Mouse (Mus musculus) liver, adult 2 months (tissue): ENCODE data around the gene Ephb4. TPM values are rescaled to one million over a fixed set of nuclear protein-coding genes. Genes with fewer than 3 reads are reported as not detected.

Experiments used
- DNase-seq: peaks from one replicate; pipeline ENCODE4 v3.0.0-alpha.2; 2011; ENCODE audit warnings: low read depth, low spot score; ENCODE audit errors: extremely low read depth
- H3K27ac ChIP-seq: fragments of 200-500 bp; replicated peaks from 2 replicates; pipeline ENCODE4 v1.5.1; 2012; ENCODE audit warnings: low read depth, mild to moderate bottlenecking, control low read depth, inconsistent platforms, low read length; ENCODE audit not compliant: insufficient read depth
- H3K27me3 ChIP-seq: fragments of 200-500 bp; 2 replicates; pipeline ENCODE4 v1.6.1; 2012; ENCODE audit warnings: mild to moderate bottlenecking, moderate library complexity, low read length, inconsistent platforms; ENCODE audit not compliant: control insufficient read depth, insufficient read depth
- H3K36me3 ChIP-seq: fragments of 200-500 bp; 2 replicates; pipeline ENCODE4 v1.6.1; 2012; ENCODE audit warnings: low read length, inconsistent platforms; ENCODE audit not compliant: control insufficient read depth, insufficient read depth
- H3K4me1 ChIP-seq: fragments of 200-500 bp; 2 replicates; pipeline ENCODE4 v1.6.1; 2011; ENCODE audit warnings: low read length; ENCODE audit not compliant: control insufficient read depth, insufficient read depth
- H3K4me3 ChIP-seq: fragments of 200-500 bp; 2 replicates; pipeline ENCODE4 v1.5.1; 2011; ENCODE audit warnings: low read depth, mild to moderate bottlenecking, control low read depth, low read length, moderate library complexity; ENCODE audit not compliant: insufficient read depth
- H3K79me2 ChIP-seq: fragments of 200-500 bp; 2 replicates; pipeline ENCODE4 v1.6.1; 2012; ENCODE audit warnings: inconsistent platforms, mild to moderate bottlenecking, low read length, moderate library complexity; ENCODE audit not compliant: control insufficient read depth, insufficient read depth
- H3K9ac ChIP-seq: fragments of 200-500 bp; 2 replicates; pipeline ENCODE4 v1.6.1; 2012; ENCODE audit warnings: low read depth, mild to moderate bottlenecking, control low read depth, inconsistent platforms, low read length
- CTCF ChIP-seq: fragments of 200-500 bp; IDR thresholded peaks from 2 replicates; pipeline ENCODE4 v1.5.1; 2011; ENCODE audit warnings: low read depth, low read length, control low read depth
- POLR2A ChIP-seq: fragments of 200-500 bp; IDR thresholded peaks from 2 replicates; pipeline ENCODE4 v1.6.1; 2011; ENCODE audit warnings: low read length, control low read depth; ENCODE audit not compliant: insufficient read depth; ENCODE audit errors: extremely low read depth
- WGBS: fragments of 180-500 bp; shearing (Covaris S2); methylation state at CpG from one replicate; pipeline ENCODE4 v1.1.7; 2018; 5-methylcytosine and 5-hydroxymethylcytosine counted together
- polyA plus RNA-seq: library from polyadenylated mRNA; depleted of rRNA; stranded (reverse); fragments of >200 nt; gene quantifications from 2 replicates; pipeline ENCODE4 v1.2.3, GENCODE M21; 2012
- total RNA-seq: library from RNA; depleted of rRNA; stranded (reverse); fragments of >200 nt; gene quantifications from 2 replicates; pipeline ENCODE4 v1.2.3, GENCODE M21; 2014

Gene Ephb4
- total and polyA plus RNA-seq, 2 experiments: 10.8 to 14.1 TPM

DNA sequence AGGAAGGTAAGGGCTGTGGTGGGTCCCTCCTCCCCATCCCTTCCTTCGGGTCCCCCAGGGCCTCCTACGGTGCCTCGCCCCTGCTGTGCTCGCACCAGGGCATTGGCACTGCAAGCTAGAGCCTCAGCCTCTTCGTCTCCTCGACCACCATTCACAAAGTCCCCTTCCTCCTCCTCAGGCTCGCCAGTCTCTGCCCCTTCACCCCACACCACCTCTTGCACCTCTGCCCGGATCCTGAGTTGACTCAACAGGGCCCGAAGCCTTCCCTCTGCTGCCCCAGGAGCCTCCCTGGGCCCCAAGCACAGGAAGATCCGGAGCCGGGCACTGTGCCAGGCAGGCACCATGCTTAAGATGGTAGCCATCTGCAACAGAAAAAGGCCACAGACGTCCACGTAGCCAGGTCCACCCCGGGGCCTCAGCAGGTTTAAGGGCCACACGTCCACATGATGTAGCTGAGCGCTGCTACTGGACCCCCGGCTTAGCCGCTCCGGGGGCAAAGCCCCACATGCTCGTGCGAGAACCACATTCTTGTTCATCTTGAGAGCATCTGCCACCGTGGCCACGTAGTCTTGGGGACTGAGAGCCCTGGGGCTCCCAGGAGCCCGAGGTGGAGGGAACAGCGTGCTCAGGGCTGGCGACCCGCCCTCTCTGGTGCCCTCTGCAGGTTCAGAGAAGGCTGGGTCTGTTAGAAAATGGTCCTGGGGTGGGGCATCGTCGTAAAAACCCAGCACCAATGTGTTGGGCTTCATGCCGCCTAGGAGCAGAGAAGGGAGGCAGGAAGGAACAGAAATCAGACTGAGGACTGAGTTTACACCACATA lies 34.6 kb upstream of the Ephb4 start:
- peaks cover 11% of the 10 kb centered on the region; the same call in 1 of the 2 replicates for H3K79me2 ChIP-seq
- no peak for DNase-seq
- no peak overlapping the region for H3K9ac ChIP-seq
- H3K27ac ChIP-seq: no peak overlapping the region
- peaks cover 11% of the 10 kb centered on the region; the same call in 1 of the 2 replicates for H3K4me1 ChIP-seq
- TF ChIP-seq CTCF (peak; percentile 56), POLR2A (no peak)
- no peak overlapping the region for H3K4me3 ChIP-seq
- WGBS: 67% methylated on average over 30 of the region's 30 CpGs
- no peaks in the 10 kb centered on the region for H3K27me3 ChIP-seq
- 0 out of 2 replicates have a peak, but pooled peaks cover 1% of the 10 kb centered on the region for H3K36me3 ChIP-seq

DNA sequence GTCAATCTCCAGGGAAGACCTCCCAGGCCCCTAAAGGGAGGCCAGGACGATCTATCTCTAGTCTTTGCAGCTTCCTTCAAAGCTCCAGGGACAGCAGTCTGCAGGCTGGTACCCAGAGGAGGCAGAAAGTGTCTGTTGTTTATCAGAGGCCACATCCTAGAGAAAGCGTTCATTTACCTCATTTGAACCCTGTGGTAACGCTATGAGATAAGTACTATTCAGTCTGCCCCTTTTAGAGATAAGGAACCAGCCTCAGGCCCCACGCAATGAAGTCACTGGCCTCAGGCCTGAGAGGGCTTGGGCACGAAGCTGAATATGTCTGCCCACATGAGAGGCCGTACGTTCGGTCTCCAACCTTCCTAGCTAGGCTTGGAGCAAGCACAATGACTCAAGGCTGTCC lies 32.5 kb upstream of the Ephb4 start:
- Histone ChIP-seq H3K4me1 (peaks cover 11% of the 10 kb centered on the region; the same call in 1 of the 2 replicates), H3K27me3 (no peaks in the 10 kb centered on the region), H3K4me3 (no peak overlapping the region), H3K27ac (no peak overlapping the region), H3K36me3 (peaks cover 6% of the 10 kb centered on the region; the same call in 1 of the 2 replicates), H3K9ac (no peak overlapping the region), H3K79me2 (peaks cover 11% of the 10 kb centered on the region; the same call in 1 of the 2 replicates)
- no peak for DNase-seq
- WGBS: 87% methylated on average over 8 of the region's 8 CpGs
- TF ChIP-seq CTCF (no peak), POLR2A (no peak)

DNA sequence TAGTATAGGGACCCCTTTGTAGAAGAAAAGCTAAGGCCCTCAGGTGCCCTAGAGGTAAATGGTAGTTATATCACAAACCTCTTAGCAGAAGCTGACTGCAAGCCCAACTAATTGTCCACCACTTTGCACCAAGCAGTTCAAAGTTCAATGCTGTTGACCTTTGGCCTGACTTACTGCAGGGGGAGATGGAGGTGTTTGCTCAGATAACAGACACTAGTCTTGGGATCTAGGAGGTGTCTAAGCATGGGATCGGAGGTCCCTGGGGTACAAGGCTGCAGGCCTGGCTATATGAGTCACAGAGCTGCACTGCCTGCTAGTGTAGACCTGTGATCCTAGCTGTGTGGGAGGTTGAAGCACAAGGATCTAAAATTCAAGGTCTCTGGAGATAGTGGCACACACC lies 31.3 kb upstream of the Ephb4 start:
- 52% methylated on average over 1 of the region's 1 CpGs for WGBS
- H3K9ac ChIP-seq: no peak overlapping the region
- H3K27me3 ChIP-seq: no peaks in the 10 kb centered on the region
- no peak overlapping the region for H3K4me3 ChIP-seq
- no peak overlapping the region for H3K27ac ChIP-seq
- H3K79me2 ChIP-seq: peaks cover 3% of the 10 kb centered on the region; the same call in 1 of the 2 replicates
- DNase-seq: peak; percentile 33
- peaks cover 6% of the 10 kb centered on the region; the same call in 1 of the 2 replicates for H3K4me1 ChIP-seq
- TF ChIP-seq POLR2A: no peak
- H3K36me3 ChIP-seq: peaks cover 6% of the 10 kb centered on the region; the same call in 1 of the 2 replicates

DNA sequence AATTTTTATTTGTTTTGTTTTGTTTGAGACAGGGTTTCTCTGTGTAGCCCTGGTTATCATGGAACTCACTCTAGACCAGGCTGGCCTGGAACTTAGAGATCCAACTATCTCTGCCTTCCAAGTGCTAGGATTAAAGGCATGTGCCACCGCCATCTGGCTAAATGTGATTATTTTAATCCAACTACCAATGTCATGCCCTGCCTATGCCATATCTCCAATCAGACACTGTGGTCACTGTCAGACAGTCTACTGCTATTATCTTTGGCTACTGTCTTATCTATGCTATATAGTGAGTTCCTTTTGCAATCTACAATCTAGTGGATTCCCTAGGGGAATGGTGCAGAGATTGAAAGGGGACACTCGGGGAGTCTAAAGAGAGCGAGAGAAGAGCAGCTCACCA lies 28.9 kb upstream of the Ephb4 start:
- H3K4me1 ChIP-seq: peaks cover 6% of the 10 kb centered on the region; the same call in 1 of the 2 replicates
- 96% methylated on average over 3 of the region's 3 CpGs for WGBS
- H3K9ac ChIP-seq: no peak overlapping the region
- no peak overlapping the region for H3K27ac ChIP-seq
- H3K27me3 ChIP-seq: no peaks in the 10 kb centered on the region
- no peaks in the 10 kb centered on the region for H3K79me2 ChIP-seq
- H3K36me3 ChIP-seq: peaks cover 6% of the 10 kb centered on the region; the same call in 1 of the 2 replicates
- no peak overlapping the region for H3K4me3 ChIP-seq
- DNase-seq: no peak
- TF ChIP-seq POLR2A: no peak
- no peak for TF ChIP-seq CTCF

DNA sequence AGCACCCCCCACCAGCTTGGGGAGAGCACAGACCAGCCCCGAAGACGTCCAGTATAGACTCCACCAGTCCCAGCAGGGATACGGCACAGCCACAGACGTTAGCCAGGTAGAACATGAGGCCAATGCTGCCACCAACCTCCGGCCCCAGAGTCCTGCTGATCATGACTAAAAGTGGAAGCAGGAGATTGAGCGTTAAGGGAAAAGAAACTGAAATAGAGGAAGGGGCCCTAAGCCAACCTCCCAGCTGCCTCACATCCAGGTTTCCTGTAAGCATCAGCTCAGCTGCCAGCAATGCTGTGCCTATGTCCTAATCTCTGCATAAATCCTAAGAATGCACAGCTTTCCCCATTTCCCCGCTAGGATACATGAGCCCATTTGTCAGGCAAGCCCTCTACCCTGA lies 19.0 kb upstream of the Ephb4 start:
- Histone ChIP-seq H3K27ac (no peak overlapping the region), H3K4me1 (no peaks in the 10 kb centered on the region), H3K36me3 (no peaks in the 10 kb centered on the region), H3K9ac (no peak overlapping the region), H3K79me2 (no peaks in the 10 kb centered on the region), H3K27me3 (no peaks in the 10 kb centered on the region), H3K4me3 (no peak overlapping the region)
- TF ChIP-seq POLR2A (no peak), CTCF (no peak)
- no peak for DNase-seq
- WGBS: 87% methylated on average over 7 of the region's 7 CpGs
